Mouse (Mus musculus): ENCODE data around the gene Ly86.
A peak's percentile ranks its signal among the peaks of the same experiment; 100 is the strongest.

Ly86 gene

GRCm38 (mm10) chr13:37462049-37462702 lies 117.2 kb downstream of the Ly86 start:
- DNase-seq: peak; percentile 30

DNA sequence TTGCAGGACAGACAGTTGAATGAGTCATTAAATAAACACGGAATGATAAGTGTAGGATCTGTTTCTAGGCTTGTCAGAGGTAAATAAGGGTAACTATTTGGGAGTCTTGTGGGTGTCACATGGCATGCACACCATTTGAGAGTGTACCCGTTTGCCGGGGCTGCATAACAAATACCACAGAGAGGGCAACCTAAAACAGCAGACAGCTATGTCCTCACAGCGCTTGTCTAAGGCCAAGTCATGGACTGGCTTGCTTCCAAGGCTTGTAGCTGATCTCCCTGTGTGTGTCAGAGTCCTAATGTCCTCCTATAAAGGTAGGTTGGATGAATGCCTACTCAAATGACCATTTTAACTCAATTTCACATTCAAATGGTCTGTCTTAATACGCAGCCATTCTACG lies 120.7 kb downstream of the Ly86 start:
- DNase-seq: no peak

DNA sequence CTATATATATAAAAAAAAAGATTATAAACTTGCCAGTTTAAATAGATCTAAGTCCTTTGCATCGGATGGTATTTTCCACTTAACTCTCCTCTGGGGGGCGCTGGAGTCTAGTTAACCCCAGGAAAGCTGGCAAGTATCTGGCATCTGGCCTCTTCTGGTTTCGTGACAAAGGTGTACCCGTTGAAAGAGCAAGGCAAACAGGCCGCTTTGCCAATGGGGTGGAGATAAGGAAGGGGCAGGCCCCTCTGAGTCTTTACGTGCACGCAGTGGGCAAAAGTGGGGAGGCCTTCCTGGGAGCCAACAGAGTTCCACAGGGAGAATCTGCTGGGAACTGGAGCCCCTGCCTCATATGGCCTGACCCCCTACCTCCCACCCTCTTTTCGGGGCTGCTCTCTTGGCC lies 122.8 kb downstream of the Ly86 start:
- DNase-seq: peak; percentile 59

All from liver (tissue).